Comparison of ENCODE assay signal across 7 mouse cellular contexts in the genomic region with DNA sequence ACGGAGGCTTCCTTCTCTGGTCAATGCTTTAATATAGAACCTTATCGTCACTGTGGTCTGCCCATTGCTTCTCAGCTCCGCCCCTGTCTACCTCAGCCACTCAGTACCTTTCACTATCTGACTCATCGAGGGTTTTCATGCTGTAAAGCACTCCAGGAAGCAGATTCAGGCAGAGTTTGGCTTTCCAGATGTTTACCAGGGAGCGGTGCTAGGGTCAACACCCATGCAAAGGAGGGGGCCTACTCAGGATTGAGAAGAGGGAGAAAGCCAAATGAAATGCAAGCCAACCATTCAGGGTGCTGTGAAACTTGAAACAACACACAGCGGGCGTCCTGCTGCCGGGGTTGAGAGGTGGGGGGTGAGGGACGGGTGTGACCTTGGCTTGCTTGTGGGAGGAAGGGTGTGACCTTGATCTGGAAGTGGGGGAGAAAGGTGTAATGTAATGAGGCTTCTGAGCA. TPM values are rescaled to one million over a fixed set of nuclear protein-coding genes. Genes with fewer than 3 reads are reported as not detected.
DNase-seq lines count a peak whose midpoint lies in the region; ATAC-seq and TF ChIP-seq lines count a peak whose summit lies in the region.

No protein-coding gene starts in this region.

- H3K9me3 ChIP-seq in limb, embryonic 14.5 days (ENCODE audit: control insufficient read depth, low read length), result no peaks in the 10 kb centered on the region

- no peaks in the 10 kb centered on the region for H3K27me3 ChIP-seq in limb, embryonic 14.5 days (ENCODE audit: control insufficient read depth, insufficient read depth, low read length)

- WGBS in limb, embryonic 14.5 days, result 8% methylated on average over 9 of the region's 9 CpGs

- no peak for TF ChIP-seq POLR2A in limb, embryonic 14.5 days (IDR thresholded peaks at IDR 0.05; ENCODE audit: borderline replicate concordance, extremely low read depth, insufficient read depth, insufficient read length)

- peak; percentile 78 for DNase-seq in 416B (ENCODE audit: low read depth)
- peak; percentile 74 for DNase-seq in CD4-positive, CD25-positive, alpha-beta regulatory T cell, adult 2 months (ENCODE audit: low read depth, low spot score)
- DNase-seq in heart, adult 11 months, result peak; percentile 98
- no peak for DNase-seq in limb, embryonic 14.5 days (ENCODE audit: low spot score)
- DNase-seq in spleen, postnatal 36 days (ENCODE audit: low spot score in 2 of 2), result peak; percentile 34 to 37
- no peak for DNase-seq in layer of hippocampus, adult 8-10 months (ENCODE audit: low spot score in 2 of 2)
- no peak for DNase-seq in left cerebral cortex, adult 18-20 months (ENCODE audit: low spot score in 2 of 2)

- H3K36me3 ChIP-seq in limb, embryonic 14.5 days (ENCODE audit: control insufficient read depth, insufficient read depth, low read length), result no peaks in the 10 kb centered on the region

- no peak overlapping the region for H3K4me3 ChIP-seq in limb, embryonic 14.5 days (replicated peaks; ENCODE audit: low read length)

- H3K4me1 ChIP-seq in limb, embryonic 14.5 days (ENCODE audit: control insufficient read depth, insufficient read depth, low read length), result 0 out of 2 replicates have a peak, but pooled peaks cover 2% of the 10 kb centered on the region

- H3K27ac ChIP-seq in limb, embryonic 14.5 days (replicated peaks; ENCODE audit: low read depth, low read length), result no peak overlapping the region

- peak; percentile 26; the same call in 1 of the 2 replicates for ATAC-seq in limb, embryonic 14.5 days (ENCODE audit: low FRiP score, low read depth)

- H3K4me2 ChIP-seq in limb, embryonic 14.5 days (replicated peaks; ENCODE audit: low read depth, low read length, severe bottlenecking), result peak overlapping the region; percentile 16; the same call in 1 of the 2 replicates

- H3K9ac ChIP-seq in limb, embryonic 14.5 days (ENCODE audit: low read depth, low read length, severe bottlenecking), result no peak overlapping the region

RNA-seq across cellular contexts. Expression of gene S1pr1, which starts 43.6 kb away (rescaled TPM):
- polyA plus RNA-seq in limb, embryonic 14.5 days (2012; rRNA removed), result 20.5 and 24.6 TPM in 2 replicates
- 18.5 and 22.0 TPM in 2 replicates for polyA plus RNA-seq in limb, embryonic 14.5 days (2014; fragmentation: Nextera tagmentation; extraction: Ambion mirVana)
- total RNA-seq in layer of hippocampus, adult 8-10 months (2022), result 100 to 1,000 TPM in 2 of 4 experiments, 10 to 100 TPM in 2; 86.8 to 114 (median 95.9) TPM
- total RNA-seq in left cerebral cortex, adult 18-20 months (2021), result 100 to 1,000 TPM; 101 to 114 TPM

Comparison
In these comparisons a context has a peak if more than half of its experiments do, and no peak if none do; other contexts are left out.
1. DNase-seq: peak in 416B (single experiment), CD4-positive, CD25-positive, alpha-beta regulatory T cell, adult 2 months (single experiment), heart, adult 11 months (single experiment) and spleen, postnatal 36 days (2 of 2); none in limb, embryonic 14.5 days (single experiment), layer of hippocampus, adult 8-10 months (0 of 2) and left cerebral cortex, adult 18-20 months (0 of 2).